In the genomic region with DNA sequence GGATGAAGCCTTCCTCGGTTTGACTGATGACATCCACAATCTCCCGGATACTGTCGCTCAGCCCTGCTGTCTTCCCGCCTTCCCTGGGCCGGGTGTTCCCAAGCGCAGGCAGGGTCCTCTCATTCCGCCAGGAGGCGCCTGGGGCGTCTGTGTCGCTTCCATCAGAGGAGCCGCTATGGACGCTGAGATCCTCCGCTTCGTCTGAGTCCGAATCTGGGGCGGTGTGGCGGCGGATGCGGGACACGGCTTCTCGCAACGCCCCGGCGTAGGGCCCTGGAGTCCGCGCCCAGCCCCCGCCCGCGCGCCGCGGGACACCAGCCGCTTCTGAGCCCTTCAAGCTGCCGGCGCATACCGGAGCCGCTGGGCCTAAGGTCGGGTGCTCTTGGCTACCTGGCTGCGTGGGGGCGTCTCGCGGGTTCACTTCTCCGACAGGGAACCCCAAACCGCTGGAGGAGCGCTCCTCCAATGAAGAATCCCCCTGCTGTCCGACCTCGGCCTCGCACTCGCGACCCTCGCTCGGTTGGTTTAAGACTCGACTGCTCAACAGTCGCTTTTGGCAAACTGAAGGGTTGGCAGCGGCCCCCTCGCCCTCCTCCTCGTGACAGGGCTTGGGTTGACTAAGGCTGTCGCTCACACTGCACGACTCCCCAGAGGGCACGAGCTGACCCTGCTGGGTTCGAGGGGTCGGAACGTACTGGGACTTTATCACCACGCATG, we compare ENCODE assay signal across 8 mouse cellular contexts. TPM values are rescaled to one million over a fixed set of nuclear protein-coding genes. Genes with fewer than 3 reads are reported as not detected.
DNase-seq lines count a peak whose midpoint lies in the region; ATAC-seq and TF ChIP-seq lines count a peak whose summit lies in the region.

No protein-coding gene starts in this region.

- no peak for TF ChIP-seq CTCF in G1E (IDR thresholded peaks at IDR 0.05; ENCODE audit: low read depth, low read length)

- H3K4me2 ChIP-seq in hindbrain, embryonic 12.5 days (replicated peaks) = peak overlapping the region; percentile 80

- WGBS in hindbrain, embryonic 12.5 days = under 1% methylated on average over 64 of the region's 64 CpGs

- no peak for ATAC-seq in G1E (ENCODE audit: extremely low read depth, insufficient number of reproducible peaks, low FRiP score, poor library complexity, severe bottlenecking)
- ATAC-seq in hindbrain, embryonic 12.5 days (ENCODE audit: low FRiP score) = no peak

- peak overlapping the region; percentile 62 for H3K9ac ChIP-seq in hindbrain, embryonic 12.5 days

- H3K4me3 ChIP-seq in G1E (ENCODE audit: low read depth, low read length) = peak overlapping the region; percentile 51; the same call in 1 of the 2 replicates
- H3K4me3 ChIP-seq in hindbrain, embryonic 12.5 days = peak overlapping the region; percentile 43

- H3K27ac ChIP-seq in hindbrain, embryonic 12.5 days = peak overlapping the region; percentile 12; the same call in 1 of the 2 replicates

- peaks cover 90% of the 10 kb centered on the region for H3K27me3 ChIP-seq in G1E (ENCODE audit: insufficient read depth, low read length)
- H3K27me3 ChIP-seq in hindbrain, embryonic 12.5 days = peaks cover 97% of the 10 kb centered on the region

- H3K9me3 ChIP-seq in G1E (replicated peaks) = peaks cover 5% of the 10 kb centered on the region; the same call in 1 of the 2 replicates
- H3K9me3 ChIP-seq in hindbrain, embryonic 12.5 days (replicated peaks) = no peaks in the 10 kb centered on the region

- H3K4me1 ChIP-seq in G1E (ENCODE audit: insufficient read depth, low read depth, low read length) = peaks cover 46% of the 10 kb centered on the region
- H3K4me1 ChIP-seq in hindbrain, embryonic 12.5 days = peaks cover 41% of the 10 kb centered on the region

- DNase-seq in G1E (ENCODE audit: low spot score) = no peak
- peak; percentile 51 for DNase-seq in cerebellum, adult 8-10 months
- DNase-seq in frontal cortex, postnatal 25 days (ENCODE audit: low spot score in 2 of 2) = peak; percentile 60 to 66
- DNase-seq in layer of hippocampus, postnatal 25 days (ENCODE audit: extremely low spot score in 1 of 2, low spot score in 1 of 2) = peak; percentile 58 to 68
- DNase-seq in lung, postnatal 14 days = peak; percentile 79
- DNase-seq in retina, embryonic 14.5 days (ENCODE audit: low spot score) = peak; percentile 84
- DNase-seq in MN1 (ENCODE audit: low spot score) = no peak

- peaks cover 14% of the 10 kb centered on the region for H3K36me3 ChIP-seq in G1E (replicated peaks)
- H3K36me3 ChIP-seq in hindbrain, embryonic 12.5 days = no peaks in the 10 kb centered on the region

RNA-seq across cellular contexts. Expression of a gene that starts 3.8 kb away (rescaled TPM):
- total RNA-seq in G1E (2014; fragmentation: Nextera tagmentation) = not detected in 2 replicates
- 0.17 and 0.22 TPM in 2 replicates for total RNA-seq in G1E (2017)
- 0.07 and 0.08 TPM in 2 replicates for polyA plus RNA-seq in G1E (2012)
- polyA plus RNA-seq in hindbrain, embryonic 12.5 days (2016; fragmentation: Nextera tagmentation; extraction: Ambion mirVana) = 0.56 and 0.65 TPM in 2 replicates
- total RNA-seq in layer of hippocampus, postnatal 25 days (2021) = 1,000 to 10,000 TPM; 1,586 to 1,599 TPM

RNA-seq across cellular contexts. Expression of a gene that starts 15.8 kb away (rescaled TPM):
- total RNA-seq in G1E (2014; fragmentation: Nextera tagmentation) = not detected in 2 replicates
- total RNA-seq in G1E (2017) = not detected in 2 replicates
- polyA plus RNA-seq in G1E (2012) = not detected in 2 replicates
- polyA plus RNA-seq in hindbrain, embryonic 12.5 days (2016; fragmentation: Nextera tagmentation; extraction: Ambion mirVana) = 8.4 and 8.6 TPM in 2 replicates
- not detected for total RNA-seq in layer of hippocampus, postnatal 25 days (2021)

RNA-seq across cellular contexts. Expression of a gene that starts 25.8 kb away (rescaled TPM):
- 62.8 and 72.4 TPM in 2 replicates for total RNA-seq in G1E (2014; fragmentation: Nextera tagmentation)
- 114 and 150 TPM in 2 replicates for total RNA-seq in G1E (2017)
- 106 and 142 TPM in 2 replicates for polyA plus RNA-seq in G1E (2012)
- polyA plus RNA-seq in hindbrain, embryonic 12.5 days (2016; fragmentation: Nextera tagmentation; extraction: Ambion mirVana) = 71.0 and 78.9 TPM in 2 replicates
- 10 to 100 TPM; 51.2 to 51.3 TPM for total RNA-seq in layer of hippocampus, postnatal 25 days (2021)

RNA-seq across cellular contexts. Expression of a gene that starts 27.5 kb away (rescaled TPM):
- total RNA-seq in G1E (2014; fragmentation: Nextera tagmentation) (not detected in 2 replicates), G1E (2017) (0.27 TPM in 1 of 2 replicates, not detected in the other)
- polyA plus RNA-seq in G1E (2012) = 0.05 and 0.09 TPM in 2 replicates
- 0.59 and 0.91 TPM in 2 replicates for polyA plus RNA-seq in hindbrain, embryonic 12.5 days (2016; fragmentation: Nextera tagmentation; extraction: Ambion mirVana)
- under 1 TPM; 0.31 to 0.37 TPM for total RNA-seq in layer of hippocampus, postnatal 25 days (2021)

RNA-seq across cellular contexts. Expression of a gene that starts 42.5 kb away (rescaled TPM):
- 60.9 and 65.0 TPM in 2 replicates for total RNA-seq in G1E (2014; fragmentation: Nextera tagmentation)
- total RNA-seq in G1E (2017) = 37.9 and 41.6 TPM in 2 replicates
- 55.4 and 58.2 TPM in 2 replicates for polyA plus RNA-seq in G1E (2012)
- 65.1 and 65.2 TPM in 2 replicates for polyA plus RNA-seq in hindbrain, embryonic 12.5 days (2016; fragmentation: Nextera tagmentation; extraction: Ambion mirVana)
- 100 to 1,000 TPM; 759 to 832 TPM for total RNA-seq in layer of hippocampus, postnatal 25 days (2021)

Comparison
In these comparisons a context has a peak if more than half of its experiments do, and no peak if none do; other contexts are left out.
1. DNase-seq: peak in cerebellum, adult 8-10 months (single experiment), frontal cortex, postnatal 25 days (2 of 2), layer of hippocampus, postnatal 25 days (2 of 2), lung, postnatal 14 days (single experiment) and retina, embryonic 14.5 days (single experiment); none in G1E (single experiment) and MN1 (single experiment).
2. RNA of a gene that starts 3.8 kb away (total RNA-seq): 1,586 to 1,599 TPM in layer of hippocampus, postnatal 25 days; 0.17 to 0.22 TPM in G1E; every median in the first group is over 1,000 times any median in the second.